Mouse (Mus musculus): ENCODE measurements around the gene Hoxc10. TPM values are rescaled to one million over a fixed set of nuclear protein-coding genes. Genes with fewer than 3 reads are reported as not detected.
A peak's percentile ranks its signal among the peaks of the same experiment; 100 is the strongest.

Hoxc10 gene
- polyA plus RNA-seq, 1 experiment from 2014 or later = 2.6 TPM

- H3K4me2 ChIP-seq (replicated peaks) = peak overlapping the region; percentile 49
- no peak overlapping the region for H3K27ac ChIP-seq
- peaks cover 3% of the 10 kb centered on the region for H3K4me1 ChIP-seq (replicated peaks)
- 0 out of 2 replicates have a peak overlapping the region, but pooled peaks have one; percentile 8 for H3K9ac ChIP-seq
- 4% methylated on average over 37 of the region's 37 CpGs for WGBS
- H3K27me3 ChIP-seq (replicated peaks) = peaks cover 93% of the 10 kb centered on the region
- ATAC-seq = no peak
- H3K4me3 ChIP-seq (replicated peaks) = peak overlapping the region; percentile 24
- H3K36me3 ChIP-seq = no peaks in the 10 kb centered on the region
- H3K9me3 ChIP-seq = no peaks in the 10 kb centered on the region
Measured at GRCm38 (mm10) chr15:102976631-102977422, 10.2 kb downstream of the Hoxc10 start.

- Histone ChIP-seq H3K36me3 (no peaks in the 10 kb centered on the region), H3K27ac (no peak overlapping the region), H3K9me3 (no peaks in the 10 kb centered on the region), H3K4me3 (replicated peaks) (peak overlapping the region; percentile 24), H3K27me3 (replicated peaks) (peaks cover 93% of the 10 kb centered on the region), H3K4me2 (replicated peaks) (peak overlapping the region; percentile 49), H3K9ac (0 out of 2 replicates have a peak overlapping the region, but pooled peaks have one; percentile 8), H3K4me1 (replicated peaks) (peaks cover 7% of the 10 kb centered on the region)
- no peak for ATAC-seq
- WGBS = 7% methylated on average over 16 of the region's 16 CpGs
Measured at GRCm38 (mm10) chr15:102977423-102977974, 10.9 kb downstream of the Hoxc10 start.

GRCm38 (mm10) chr15:102978615-102979515, 12.3 kb downstream of the Hoxc10 start:
- Histone ChIP-seq H3K4me1 (replicated peaks) (peaks cover 7% of the 10 kb centered on the region), H3K9ac (no peak overlapping the region), H3K27ac (no peak overlapping the region), H3K27me3 (replicated peaks) (peaks cover 89% of the 10 kb centered on the region), H3K4me2 (replicated peaks) (no peak overlapping the region), H3K4me3 (replicated peaks) (no peak overlapping the region), H3K36me3 (no peaks in the 10 kb centered on the region), H3K9me3 (no peaks in the 10 kb centered on the region)
- ATAC-seq = no peak
- 11% methylated on average over 13 of the region's 13 CpGs for WGBS

- Histone ChIP-seq H3K9me3 (no peaks in the 10 kb centered on the region), H3K4me3 (replicated peaks) (no peak overlapping the region), H3K9ac (no peak overlapping the region), H3K27me3 (replicated peaks) (peaks cover 88% of the 10 kb centered on the region), H3K4me2 (replicated peaks) (no peak overlapping the region), H3K4me1 (replicated peaks) (peaks cover 7% of the 10 kb centered on the region), H3K36me3 (no peaks in the 10 kb centered on the region), H3K27ac (no peak overlapping the region)
- WGBS = 5% methylated on average over 1 of the region's 1 CpGs
- ATAC-seq = no peak
Measured at GRCm38 (mm10) chr15:102979936-102980335, 13.3 kb downstream of the Hoxc10 start.

GRCm38 (mm10) chr15:102980352-102980751, 13.8 kb downstream of the Hoxc10 start:
- Histone ChIP-seq H3K4me2 (replicated peaks) (peak overlapping the region; percentile 59; the same call in 1 of the 2 replicates), H3K9me3 (no peaks in the 10 kb centered on the region), H3K27ac (no peak overlapping the region), H3K4me3 (replicated peaks) (no peak overlapping the region), H3K36me3 (no peaks in the 10 kb centered on the region), H3K27me3 (replicated peaks) (peaks cover 88% of the 10 kb centered on the region), H3K9ac (no peak overlapping the region), H3K4me1 (replicated peaks) (peaks cover 7% of the 10 kb centered on the region)
- no peak for ATAC-seq
- WGBS = 8% methylated on average over 11 of the region's 11 CpGs

GRCm38 (mm10) chr15:102980912-102981311, 14.3 kb downstream of the Hoxc10 start:
- Histone ChIP-seq H3K4me2 (replicated peaks) (peak overlapping the region; percentile 59), H3K4me3 (replicated peaks) (peak overlapping the region; percentile 41), H3K9me3 (no peaks in the 10 kb centered on the region), H3K9ac (no peak overlapping the region; the same call in 1 of the 2 replicates), H3K27ac (no peak overlapping the region), H3K27me3 (replicated peaks) (peaks cover 88% of the 10 kb centered on the region), H3K4me1 (replicated peaks) (peaks cover 7% of the 10 kb centered on the region), H3K36me3 (no peaks in the 10 kb centered on the region)
- WGBS = under 1% methylated on average over 14 of the region's 14 CpGs
- no peak for ATAC-seq

GRCm38 (mm10) chr15:102981379-102982288, 15.0 kb downstream of the Hoxc10 start:
- Histone ChIP-seq H3K9ac (peak overlapping the region; percentile 38), H3K4me1 (replicated peaks) (peaks cover 7% of the 10 kb centered on the region), H3K9me3 (no peaks in the 10 kb centered on the region), H3K4me2 (replicated peaks) (peak overlapping the region; percentile 59), H3K4me3 (replicated peaks) (peak overlapping the region; percentile 41), H3K36me3 (no peaks in the 10 kb centered on the region), H3K27me3 (replicated peaks) (peaks cover 89% of the 10 kb centered on the region), H3K27ac (peak overlapping the region; percentile 58; the same call in 1 of the 2 replicates)
- ATAC-seq = 0 out of 2 replicates have a peak, but pooled peaks have one; percentile 44
- WGBS = under 1% methylated on average over 88 of the region's 88 CpGs

GRCm38 (mm10) chr15:102983716-102984115, 17.1 kb downstream of the Hoxc10 start:
- no peak for ATAC-seq
- Histone ChIP-seq H3K9ac (no peak overlapping the region), H3K27ac (no peak overlapping the region), H3K27me3 (replicated peaks) (peaks cover 88% of the 10 kb centered on the region), H3K36me3 (no peaks in the 10 kb centered on the region), H3K9me3 (no peaks in the 10 kb centered on the region), H3K4me3 (replicated peaks) (no peak overlapping the region), H3K4me1 (replicated peaks) (peaks cover 7% of the 10 kb centered on the region), H3K4me2 (replicated peaks) (no peak overlapping the region)
- 13% methylated on average over 12 of the region's 12 CpGs for WGBS

GRCm38 (mm10) chr15:102984521-102984920, 17.9 kb downstream of the Hoxc10 start:
- H3K4me3 ChIP-seq (replicated peaks) = no peak overlapping the region
- WGBS = 13% methylated on average over 10 of the region's 10 CpGs
- no peak for ATAC-seq
- peaks cover 7% of the 10 kb centered on the region for H3K4me1 ChIP-seq (replicated peaks)
- H3K27ac ChIP-seq = no peak overlapping the region
- H3K9ac ChIP-seq = no peak overlapping the region
- no peak overlapping the region for H3K4me2 ChIP-seq (replicated peaks)
- no peaks in the 10 kb centered on the region for H3K36me3 ChIP-seq
- no peaks in the 10 kb centered on the region for H3K9me3 ChIP-seq
- peaks cover 89% of the 10 kb centered on the region for H3K27me3 ChIP-seq (replicated peaks)

GRCm38 (mm10) chr15:102984925-102985324, 18.3 kb downstream of the Hoxc10 start:
- H3K4me2 ChIP-seq (replicated peaks) = no peak overlapping the region
- H3K9me3 ChIP-seq = no peaks in the 10 kb centered on the region
- no peak overlapping the region for H3K27ac ChIP-seq
- H3K27me3 ChIP-seq (replicated peaks) = peaks cover 89% of the 10 kb centered on the region
- no peak for ATAC-seq
- peaks cover 7% of the 10 kb centered on the region for H3K4me1 ChIP-seq (replicated peaks)
- no peak overlapping the region for H3K9ac ChIP-seq
- no peaks in the 10 kb centered on the region for H3K36me3 ChIP-seq
- H3K4me3 ChIP-seq (replicated peaks) = no peak overlapping the region
- 20% methylated on average over 3 of the region's 3 CpGs for WGBS

- peak; percentile 57; the same call in 1 of the 2 replicates for ATAC-seq
- no peak overlapping the region for H3K9ac ChIP-seq
- no peaks in the 10 kb centered on the region for H3K9me3 ChIP-seq
- no peak overlapping the region for H3K4me3 ChIP-seq (replicated peaks)
- WGBS = 9% methylated on average over 21 of the region's 21 CpGs
- H3K27me3 ChIP-seq (replicated peaks) = peaks cover 90% of the 10 kb centered on the region
- H3K36me3 ChIP-seq = no peaks in the 10 kb centered on the region
- H3K27ac ChIP-seq = no peak overlapping the region
- no peak overlapping the region for H3K4me2 ChIP-seq (replicated peaks)
- no peaks in the 10 kb centered on the region; the same call in 1 of the 2 replicates for H3K4me1 ChIP-seq (replicated peaks)
Measured at GRCm38 (mm10) chr15:102987124-102987833, 20.7 kb downstream of the Hoxc10 start.

Measured in intestine, embryonic 15.5 days (tissue).